Mouse (Mus musculus): ENCODE data around the gene Tmem159.
A peak's percentile ranks its signal among the peaks of the same experiment; 100 is the strongest.

Gene Tmem159

DNA sequence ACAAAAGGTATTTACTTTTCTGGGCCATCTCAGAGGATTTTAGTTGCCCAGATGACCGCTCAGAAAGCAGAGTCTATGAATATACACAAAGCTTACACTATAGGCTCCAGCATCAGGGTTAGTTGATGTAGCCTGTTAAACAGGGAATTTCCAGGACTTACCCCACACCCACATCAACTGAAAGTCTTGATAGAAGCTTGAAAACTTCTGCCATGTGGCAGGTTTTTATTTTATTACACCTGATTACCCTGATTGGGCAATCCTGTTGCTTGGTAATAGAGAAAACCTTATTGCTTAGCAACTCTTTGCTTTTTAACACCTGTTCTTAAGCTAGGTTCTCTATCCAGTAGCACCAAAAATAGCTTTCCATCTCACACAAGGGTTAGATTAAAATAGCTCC is 40.6 kb downstream of the Tmem159 start:
- no peak for DNase-seq (ENCODE audit: low read depth, low spot score)

DNA sequence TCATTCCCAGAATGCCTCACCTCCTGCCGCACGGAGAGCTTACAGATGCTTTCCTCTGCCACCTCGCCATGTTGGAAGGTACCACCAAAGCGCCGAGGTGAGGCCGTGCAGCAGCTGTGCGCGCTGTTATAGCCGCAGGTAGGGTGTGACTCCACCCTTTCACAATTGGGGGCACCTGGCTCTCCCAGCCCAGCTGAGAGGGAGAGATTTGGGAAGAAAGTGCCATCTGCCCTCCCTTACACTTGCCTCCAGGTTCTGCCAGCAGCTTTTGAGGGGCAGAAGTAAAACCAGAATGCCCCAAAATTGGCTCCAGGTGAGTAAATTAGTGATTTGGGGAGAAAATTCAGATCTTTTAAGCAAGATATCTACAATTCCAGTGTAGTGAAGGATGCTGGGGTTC is 43.0 kb downstream of the Tmem159 start, which contains the start of gene Zp2:
Gene Zp2 (minus strand): TSS at position 101 of the 400 bp plus-strand sequence.
- DNase-seq (ENCODE audit: low read depth, low spot score) = no peak

DNA sequence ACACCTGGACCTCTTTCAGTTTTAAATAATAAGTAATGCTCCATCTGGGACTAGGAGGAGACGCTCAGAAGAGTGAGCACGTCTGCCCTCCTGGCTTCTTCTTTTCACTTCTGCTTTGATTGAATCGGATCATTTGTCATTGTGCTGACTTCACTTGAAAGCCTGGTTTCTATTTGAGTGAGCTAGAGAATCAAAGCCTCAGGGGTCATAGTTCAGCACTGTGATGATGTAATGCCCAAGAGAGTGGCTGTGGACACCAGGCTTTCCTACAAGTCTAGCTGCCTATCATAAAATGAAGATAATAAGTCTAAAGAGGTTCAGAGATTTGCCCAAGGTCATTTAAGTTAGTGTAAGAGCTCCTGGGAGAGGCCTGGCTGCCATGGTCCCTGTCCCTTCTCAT is 48.1 kb downstream of the Tmem159 start:
- DNase-seq (ENCODE audit: low read depth, low spot score) = no peak

DNA sequence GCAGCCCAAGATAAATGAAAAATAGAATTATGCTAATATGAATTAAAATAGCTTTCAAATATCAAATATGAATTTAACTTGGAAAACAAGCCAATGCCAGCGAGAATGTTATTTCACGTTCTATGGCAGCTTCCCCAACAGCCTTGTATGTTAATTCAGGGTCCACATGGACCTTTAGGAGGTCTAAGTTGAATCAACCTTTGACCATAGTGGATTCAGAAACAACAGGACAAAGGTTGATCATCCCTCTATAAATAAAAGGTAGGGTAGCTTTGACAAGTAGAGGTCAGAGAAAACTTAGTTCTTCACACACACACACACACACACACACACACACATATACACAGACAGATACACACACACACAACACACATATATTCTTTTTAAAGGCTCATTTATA is 48.7 kb downstream of the Tmem159 start:
- no peak for DNase-seq (ENCODE audit: low read depth, low spot score)

DNA sequence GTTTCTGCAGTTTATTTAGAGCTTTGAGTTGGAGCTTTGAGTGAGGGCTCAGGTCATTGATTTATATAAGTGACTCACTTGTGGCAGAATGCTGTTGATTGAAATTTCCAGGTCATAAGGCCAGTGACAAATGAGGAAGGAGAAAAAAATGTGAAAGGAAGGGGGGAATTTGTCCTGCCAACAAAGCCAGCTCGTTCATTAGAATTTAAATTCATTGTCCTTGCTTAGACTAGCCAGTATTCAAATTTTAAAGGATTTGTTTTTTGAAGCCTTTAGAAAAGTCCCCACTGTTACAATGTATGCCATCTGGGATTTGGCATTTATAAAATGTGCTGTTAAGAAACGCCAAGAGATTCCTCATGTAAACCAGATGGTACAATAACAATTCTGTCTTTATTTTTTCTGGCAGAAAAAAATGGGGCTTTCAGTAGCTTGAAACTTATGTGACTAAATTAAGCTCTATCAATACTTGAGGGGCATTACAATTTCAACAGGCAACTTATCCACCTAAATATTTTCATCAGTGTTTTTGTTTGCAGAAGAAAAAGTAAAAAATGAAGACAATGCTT is 54.8 kb downstream of the Tmem159 start:
- DNase-seq (ENCODE audit: low read depth, low spot score) = no peak

DNA sequence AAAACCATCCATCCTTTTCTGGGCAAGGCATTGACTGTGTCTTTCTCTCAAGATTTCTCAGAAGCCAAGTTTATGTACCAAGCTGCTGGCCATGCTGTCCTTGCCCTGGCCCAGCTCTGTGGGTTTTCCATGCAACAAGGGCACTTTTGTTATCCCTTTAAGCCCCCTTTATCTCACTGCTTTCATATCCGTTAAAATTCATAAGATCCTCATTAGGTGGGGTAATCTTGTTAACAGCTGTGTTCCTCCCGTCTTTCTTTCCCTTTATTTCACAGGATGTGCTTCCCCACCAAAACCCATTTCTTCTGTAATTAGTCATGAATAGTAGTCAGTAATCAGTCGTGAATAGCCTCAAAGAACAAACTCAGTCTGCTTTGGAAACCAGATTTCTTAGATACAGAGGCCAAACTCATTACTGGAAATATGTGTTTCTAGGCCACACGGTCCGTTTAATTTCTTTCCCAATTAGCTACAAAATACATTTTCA is 55.5 kb downstream of the Tmem159 start:
- DNase-seq (ENCODE audit: low read depth, low spot score) = no peak

DNA sequence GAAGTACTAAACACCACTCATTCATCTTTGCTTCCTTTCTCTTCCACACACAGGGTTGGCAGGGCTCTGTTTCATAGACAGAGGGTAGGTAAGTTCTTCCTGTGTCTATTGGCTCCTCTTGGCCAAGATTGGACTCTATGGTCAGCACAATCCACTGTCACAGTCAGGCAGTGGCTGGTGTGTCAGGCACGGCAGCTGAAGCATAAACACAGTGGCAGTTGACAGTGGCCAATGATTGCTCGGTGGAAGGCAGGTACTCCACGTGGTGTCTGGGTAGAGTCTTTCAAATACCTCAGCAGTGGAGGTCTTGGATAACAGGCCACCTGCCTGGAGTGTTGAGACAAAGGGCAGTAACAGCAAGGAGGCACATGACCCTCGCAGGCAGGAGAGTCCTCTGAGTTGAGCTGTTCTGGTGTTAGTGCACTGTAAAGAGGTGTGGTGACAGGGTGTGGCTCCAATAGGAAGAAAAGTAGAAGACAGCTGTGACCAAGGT is 56.0 kb downstream of the Tmem159 start:
- peak; percentile 20 for DNase-seq (ENCODE audit: low read depth, low spot score)

DNA sequence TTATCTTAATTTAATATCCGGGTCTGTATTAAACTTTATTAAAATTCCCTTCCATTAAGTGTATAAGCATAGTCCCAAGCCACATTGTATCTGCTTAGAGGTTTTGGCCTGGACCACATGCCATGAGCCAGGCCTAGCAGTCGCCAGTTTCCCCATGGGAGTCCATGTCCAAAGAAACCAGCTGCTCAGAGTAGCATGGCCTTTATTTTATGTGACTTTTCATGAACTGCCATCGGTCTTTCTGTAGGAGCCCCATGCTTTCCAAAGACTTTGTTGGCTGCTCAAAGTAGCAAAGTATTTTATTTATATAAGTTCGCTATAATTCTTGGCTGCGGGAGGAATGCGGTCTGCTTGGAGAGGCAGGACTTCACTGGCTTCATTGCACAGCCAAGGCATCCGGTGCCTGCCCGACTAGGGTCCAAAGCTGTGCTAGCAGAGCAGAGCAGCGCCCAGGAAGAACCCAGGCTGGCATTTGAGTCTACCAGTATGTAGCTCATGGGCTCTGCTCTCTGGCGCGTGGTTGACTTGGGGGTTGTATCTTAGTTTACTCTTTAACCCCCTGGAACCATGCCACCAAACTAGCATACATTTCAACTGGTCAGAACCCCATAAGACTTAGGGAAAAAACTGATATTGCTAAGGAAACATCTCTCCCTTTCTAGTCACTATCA is 61.6 kb downstream of the Tmem159 start:
- DNase-seq (ENCODE audit: low read depth, low spot score) = no peak

Measured in WW6 (cell line).